Mouse (Mus musculus) small intestine, adult 2 months (tissue): ENCODE data around the gene Ckm. TPM values are rescaled to one million over a fixed set of nuclear protein-coding genes. Genes with fewer than 3 reads are reported as not detected.

Experiments
- H3K27ac ChIP-seq: fragments of 200-500 bp; 2 replicates; pipeline ENCODE4 v1.5.1; 2012; ENCODE audit warnings: low read depth, low read length, control low read depth, inconsistent platforms; ENCODE audit not compliant: insufficient read depth
- H3K27me3 ChIP-seq: fragments of 200-500 bp; 2 replicates; pipeline ENCODE4 v1.6.1; 2012; ENCODE audit warnings: mild to moderate bottlenecking, moderate library complexity, low read length, inconsistent platforms; ENCODE audit not compliant: control insufficient read depth, insufficient read depth
- H3K36me3 ChIP-seq: fragments of 200-500 bp; 2 replicates; pipeline ENCODE4 v1.6.1; 2012; ENCODE audit warnings: mild to moderate bottlenecking, low read length, control low read depth, inconsistent platforms; ENCODE audit not compliant: control insufficient read depth, insufficient read depth
- H3K4me1 ChIP-seq: fragments of 200-500 bp; 2 replicates; pipeline ENCODE4 v1.6.1; 2012; ENCODE audit warnings: low read length, inconsistent platforms, mixed read lengths; ENCODE audit not compliant: control insufficient read depth, insufficient read depth, insufficient read length
- H3K4me3 ChIP-seq: fragments of 200-500 bp; 2 replicates; pipeline ENCODE4 v1.5.1; 2012; ENCODE audit warnings: low read depth, mild to moderate bottlenecking, control low read depth, inconsistent platforms, low read length, moderate library complexity
- CTCF ChIP-seq: fragments of 200-500 bp; IDR thresholded peaks from 2 replicates; pipeline ENCODE4 v1.5.1; 2012; ENCODE audit warnings: low read depth, mild to moderate bottlenecking, control low read depth, inconsistent platforms, low read length, moderate library complexity, mixed read lengths; ENCODE audit not compliant: insufficient replicate concordance, insufficient read length; ENCODE audit errors: extremely low read depth
- POLR2A ChIP-seq: fragments of 200-500 bp; IDR thresholded peaks from 2 replicates; pipeline ENCODE4 v1.6.1; 2012; ENCODE audit warnings: low read depth, mild to moderate bottlenecking, control low read depth, inconsistent platforms, low read length, moderate library complexity
- WGBS: fragments of 180-500 bp; shearing (Covaris S2); methylation state at CpG from one replicate; pipeline ENCODE4 v1.1.7; 2018; 5-methylcytosine and 5-hydroxymethylcytosine counted together
- polyA plus RNA-seq: library from polyadenylated mRNA; depleted of rRNA; stranded (reverse); fragments of >200 nt; gene quantifications from 2 replicates; pipeline ENCODE4 v1.2.3, GENCODE M21; 2012

Ckm gene
- polyA plus RNA-seq, 1 experiment = 31.9 TPM

GRCm38 (mm10) chr7:19388699-19389413 lies 15.7 kb upstream of the Ckm start:
- 82% methylated on average over 10 of the region's 10 CpGs for WGBS

GRCm38 (mm10) chr7:19394484-19394883 lies 10.1 kb upstream of the Ckm start:
- no peak for TF ChIP-seq POLR2A
- no peak for TF ChIP-seq CTCF
- no peaks in the 10 kb centered on the region for H3K27me3 ChIP-seq
- no peak overlapping the region for H3K4me3 ChIP-seq
- H3K36me3 ChIP-seq = peaks cover 51% of the 10 kb centered on the region
- WGBS = 87% methylated on average over 8 of the region's 8 CpGs
- no peak overlapping the region for H3K27ac ChIP-seq
- H3K4me1 ChIP-seq = 0 out of 2 replicates have a peak, but pooled peaks cover 3% of the 10 kb centered on the region

More at GRCm38 (mm10) chr7:19388699-19389413, 15.7 kb upstream of the Ckm start:
- Histone ChIP-seq H3K27ac (no peak overlapping the region), H3K36me3 (peaks cover 73% of the 10 kb centered on the region), H3K4me1 (no peaks in the 10 kb centered on the region), H3K4me3 (no peak overlapping the region), H3K27me3 (no peaks in the 10 kb centered on the region)
- TF ChIP-seq POLR2A (0 out of 2 replicates have a peak, but pooled peaks have one; percentile 14), CTCF (no peak)

GRCm38 (mm10) chr7:19399496-19400280 lies 4.9 kb upstream of the Ckm start:
- TF ChIP-seq POLR2A (no peak), CTCF (no peak)
- WGBS = 5% methylated on average over 27 of the region's 27 CpGs
- H3K4me1 ChIP-seq = peaks cover 9% of the 10 kb centered on the region
- no peak overlapping the region for H3K27ac ChIP-seq
- peak overlapping the region; percentile 17 for H3K4me3 ChIP-seq
- H3K36me3 ChIP-seq = peaks cover 7% of the 10 kb centered on the region
- H3K27me3 ChIP-seq = peaks cover 7% of the 10 kb centered on the region

- peaks cover 11% of the 10 kb centered on the region for H3K4me1 ChIP-seq
- 86% methylated on average over 4 of the region's 4 CpGs for WGBS
- H3K27me3 ChIP-seq = peaks cover 7% of the 10 kb centered on the region
These were observed 3.6 kb upstream of the Ckm start for GRCm38 (mm10) chr7:19400946-19401345.

GRCm38 (mm10) chr7:19402535-19403112 lies 2.0 kb upstream of the Ckm start:
- Histone ChIP-seq H3K36me3 (no peaks in the 10 kb centered on the region), H3K27me3 (peaks cover 7% of the 10 kb centered on the region), H3K4me1 (peaks cover 11% of the 10 kb centered on the region), H3K27ac (no peak overlapping the region), H3K4me3 (no peak overlapping the region)
- TF ChIP-seq CTCF (no peak), POLR2A (no peak)
- WGBS = 76% methylated on average over 9 of the region's 9 CpGs

More at GRCm38 (mm10) chr7:19400946-19401345, 3.6 kb upstream of the Ckm start:
- H3K4me3 ChIP-seq = no peak overlapping the region
- TF ChIP-seq CTCF (peak; percentile 39; the same call in 1 of the 2 replicates), POLR2A (no peak)
- H3K36me3 ChIP-seq = no peaks in the 10 kb centered on the region
- no peak overlapping the region for H3K27ac ChIP-seq

- H3K4me3 ChIP-seq = peak within 1 kb of the TSS; percentile 64
- H3K4me1 ChIP-seq = peaks cover 11% of the 10 kb centered on the region
- H3K27ac ChIP-seq = no peak within 1 kb of the TSS
- H3K36me3 ChIP-seq = no peaks in the 10 kb centered on the region
- 1% methylated on average over 62 of the region's 62 CpGs for WGBS
- TF ChIP-seq POLR2A (no peak), CTCF (no peak)
- peaks cover 7% of the 10 kb centered on the region for H3K27me3 ChIP-seq
These were observed 762 bp upstream of the Ckm start, which contains the start of gene Klc3 for GRCm38 (mm10) chr7:19403731-19404296. TSS of gene Klc3 (minus strand) at chr7:19404104.

- Histone ChIP-seq H3K27ac (no peak overlapping the region), H3K36me3 (no peaks in the 10 kb centered on the region), H3K4me1 (peaks cover 5% of the 10 kb centered on the region), H3K27me3 (peaks cover 7% of the 10 kb centered on the region; the same call in 1 of the 2 replicates), H3K4me3 (no peak overlapping the region)
- TF ChIP-seq POLR2A = no peak
- peak; percentile 94 for TF ChIP-seq CTCF
- 2% methylated on average over 19 of the region's 19 CpGs for WGBS
These were observed 841 bp downstream of the Ckm start for GRCm38 (mm10) chr7:19405417-19405816.
